Mouse (Mus musculus) midbrain, embryonic 16.5 days (tissue): ENCODE measurements around the gene Mgst2. TPM values are rescaled to one million over a fixed set of nuclear protein-coding genes. Genes with fewer than 3 reads are reported as not detected.

Experiments used
- ATAC-seq: fragments of 200-750 bp; cut with Nextera tagmentation; 2 replicates; pipeline ENCODE4 v1.8.0; 2017; ENCODE audit warnings: moderate TSS enrichment
- H3K27ac ChIP-seq: fragments of 300-500 bp; sonication (generic); 2 replicates; pipeline ENCODE4 v1.5.1; 2014; ENCODE audit warnings: mild to moderate bottlenecking, low read length, mixed read lengths
- H3K27me3 ChIP-seq: fragments of 300-500 bp; sonication (generic); 2 replicates; pipeline ENCODE4 v1.6.1; 2014; ENCODE audit warnings: low read depth, low read length, mixed read lengths; ENCODE audit not compliant: control insufficient read depth, insufficient read depth
- H3K36me3 ChIP-seq: fragments of 300-500 bp; sonication (generic); 2 replicates; pipeline ENCODE4 v1.6.1; 2014; ENCODE audit warnings: mild to moderate bottlenecking, low read length, moderate library complexity, mixed read lengths; ENCODE audit not compliant: control insufficient read depth, insufficient read depth
- H3K4me1 ChIP-seq: fragments of 300-500 bp; sonication (generic); 2 replicates; pipeline ENCODE4 v1.6.1; 2014; ENCODE audit warnings: mild to moderate bottlenecking, low read length, mixed read lengths; ENCODE audit not compliant: control insufficient read depth, insufficient read depth
- H3K4me2 ChIP-seq: fragments of 300-500 bp; sonication (generic); 2 replicates; pipeline ENCODE4 v1.6.1; 2014; ENCODE audit warnings: mild to moderate bottlenecking, low read length, mixed read lengths
- H3K4me3 ChIP-seq: fragments of 300-500 bp; sonication (generic); 2 replicates; pipeline ENCODE4 v1.5.1; 2014; ENCODE audit warnings: low read depth, mild to moderate bottlenecking, low read length, moderate library complexity, mixed read lengths
- H3K9ac ChIP-seq: fragments of 300-500 bp; sonication (generic); 2 replicates; pipeline ENCODE4 v1.6.1; 2014; ENCODE audit warnings: low read depth, low read length, mixed read lengths
- H3K9me3 ChIP-seq: fragments of 300-500 bp; sonication (generic); replicated peaks from 2 replicates; pipeline ENCODE4 v1.6.1; 2014; ENCODE audit warnings: mild to moderate bottlenecking, low read length, mixed read lengths; ENCODE audit not compliant: control insufficient read depth, poor library complexity, severe bottlenecking
- WGBS: fragments of 180-500 bp; shearing (Covaris S2); extraction: QIAGEN DNeasy Blood & Tissue Kit; methylation state at CpG from one replicate; pipeline ENCODE4 v1.1.7; 2014; 5-methylcytosine and 5-hydroxymethylcytosine counted together
- polyA plus RNA-seq: library from polyadenylated mRNA; unstranded; fragments of >200 nt; fragmentation: Nextera tagmentation; extraction: Ambion mirVana; gene quantifications from 2 replicates; pipeline ENCODE4 v1.2.1, GENCODE M21; 2015

Gene Mgst2
- polyA plus RNA-seq, 1 experiment from 2014 or later, result 0.94 TPM

GRCm38 (mm10) chr3:51634451-51634850 lies 25.7 kb upstream of the Mgst2 start:
- Histone ChIP-seq H3K4me1 (peaks cover 3% of the 10 kb centered on the region; the same call in 1 of the 2 replicates), H3K36me3 (no peaks in the 10 kb centered on the region), H3K4me3 (no peak overlapping the region), H3K27ac (no peak overlapping the region), H3K4me2 (no peak overlapping the region), H3K9me3 (0 out of 2 replicates have a peak, but pooled peaks cover 2% of the 10 kb centered on the region), H3K9ac (no peak overlapping the region), H3K27me3 (no peaks in the 10 kb centered on the region)
- 64% methylated on average over 1 of the region's 1 CpGs for WGBS
- ATAC-seq, result no peak

- Histone ChIP-seq H3K9ac (no peak overlapping the region), H3K27ac (no peak overlapping the region), H3K4me3 (no peak overlapping the region), H3K27me3 (no peaks in the 10 kb centered on the region), H3K4me2 (no peak overlapping the region), H3K4me1 (peaks cover 3% of the 10 kb centered on the region; the same call in 1 of the 2 replicates), H3K9me3 (0 out of 2 replicates have a peak, but pooled peaks cover 2% of the 10 kb centered on the region), H3K36me3 (no peaks in the 10 kb centered on the region)
- 89% methylated on average over 2 of the region's 2 CpGs for WGBS
- no peak for ATAC-seq
Measured at GRCm38 (mm10) chr3:51635960-51636359, 24.2 kb upstream of the Mgst2 start.

DNA sequence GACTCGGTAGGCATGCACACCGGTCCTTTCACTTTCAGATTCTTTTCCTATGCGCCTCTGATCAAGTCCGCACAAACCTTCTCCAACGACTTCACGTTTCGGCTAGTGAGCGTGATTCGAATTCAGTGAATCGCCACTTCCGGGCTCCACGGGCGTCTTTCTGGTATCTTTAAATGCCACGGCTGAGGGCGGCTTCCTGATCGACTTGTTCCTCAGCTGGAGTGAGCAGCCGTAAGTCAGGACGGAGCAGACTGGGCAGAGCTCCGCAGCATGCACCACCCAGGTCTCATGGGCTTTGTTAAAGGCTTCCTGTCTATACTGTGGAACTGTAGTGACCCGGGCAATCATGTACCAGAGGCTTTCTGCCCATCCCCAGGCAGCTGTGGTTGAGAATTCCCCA lies 23.5 kb upstream of the Mgst2 start:
- Histone ChIP-seq H3K9me3 (no peaks in the 10 kb centered on the region), H3K36me3 (no peaks in the 10 kb centered on the region), H3K27ac (no peak overlapping the region), H3K27me3 (no peaks in the 10 kb centered on the region), H3K4me2 (no peak overlapping the region), H3K4me3 (no peak overlapping the region), H3K4me1 (peaks cover 3% of the 10 kb centered on the region; the same call in 1 of the 2 replicates), H3K9ac (no peak overlapping the region)
- 91% methylated on average over 20 of the region's 20 CpGs for WGBS
- no peak for ATAC-seq

DNA sequence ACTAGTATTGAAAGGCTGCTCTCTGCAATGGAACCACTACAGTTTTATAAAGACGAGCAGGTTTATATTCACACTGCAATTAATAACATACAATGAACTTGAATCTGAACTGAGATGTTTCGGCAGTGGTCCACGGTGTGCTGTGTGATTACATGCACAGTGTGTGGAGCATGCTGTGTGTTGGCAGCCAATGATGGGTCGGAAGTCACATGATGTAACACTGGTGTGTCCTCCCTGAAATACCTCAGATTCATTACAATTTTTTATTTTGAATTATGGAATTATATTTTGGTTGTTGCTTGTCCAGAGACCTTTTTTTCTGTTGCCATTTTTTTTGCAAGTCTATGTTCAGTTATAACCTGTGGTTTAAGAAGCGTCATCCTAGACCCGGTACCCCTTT lies 22.8 kb upstream of the Mgst2 start:
- H3K27me3 ChIP-seq, result no peaks in the 10 kb centered on the region
- no peaks in the 10 kb centered on the region for H3K9me3 ChIP-seq
- H3K4me2 ChIP-seq, result no peak overlapping the region
- no peak overlapping the region for H3K4me3 ChIP-seq
- H3K4me1 ChIP-seq, result peaks cover 3% of the 10 kb centered on the region; the same call in 1 of the 2 replicates
- H3K9ac ChIP-seq, result no peak overlapping the region
- WGBS, result 88% methylated on average over 6 of the region's 6 CpGs
- H3K27ac ChIP-seq, result no peak overlapping the region
- no peak for ATAC-seq
- H3K36me3 ChIP-seq, result no peaks in the 10 kb centered on the region

GRCm38 (mm10) chr3:51638260-51638659 lies 21.9 kb upstream of the Mgst2 start:
- Histone ChIP-seq H3K36me3 (no peaks in the 10 kb centered on the region), H3K4me2 (no peak overlapping the region), H3K4me3 (no peak overlapping the region), H3K4me1 (peaks cover 3% of the 10 kb centered on the region; the same call in 1 of the 2 replicates), H3K27ac (no peak overlapping the region), H3K27me3 (no peaks in the 10 kb centered on the region), H3K9me3 (no peaks in the 10 kb centered on the region), H3K9ac (no peak overlapping the region)
- 95% methylated on average over 6 of the region's 6 CpGs for WGBS
- ATAC-seq, result no peak

- no peaks in the 10 kb centered on the region; the same call in 1 of the 2 replicates for H3K27me3 ChIP-seq
- H3K36me3 ChIP-seq, result no peaks in the 10 kb centered on the region
- 91% methylated on average over 6 of the region's 6 CpGs for WGBS
- no peak overlapping the region for H3K4me2 ChIP-seq
- H3K9ac ChIP-seq, result no peak overlapping the region
- peaks cover 3% of the 10 kb centered on the region; the same call in 1 of the 2 replicates for H3K4me1 ChIP-seq
- no peaks in the 10 kb centered on the region for H3K9me3 ChIP-seq
- no peak overlapping the region for H3K4me3 ChIP-seq
- no peak for ATAC-seq
- no peak overlapping the region for H3K27ac ChIP-seq
Measured at GRCm38 (mm10) chr3:51645484-51645883, 14.7 kb upstream of the Mgst2 start.

GRCm38 (mm10) chr3:51646301-51646700 lies 13.9 kb upstream of the Mgst2 start:
- WGBS, result 70% methylated on average over 10 of the region's 10 CpGs
- H3K4me3 ChIP-seq, result no peak overlapping the region

GRCm38 (mm10) chr3:51647356-51647755 lies 12.8 kb upstream of the Mgst2 start:
- Histone ChIP-seq H3K9me3 (no peaks in the 10 kb centered on the region), H3K27ac (no peak overlapping the region), H3K9ac (no peak overlapping the region), H3K4me1 (peaks cover 6% of the 10 kb centered on the region), H3K4me2 (no peak overlapping the region), H3K27me3 (no peaks in the 10 kb centered on the region; the same call in 1 of the 2 replicates), H3K36me3 (no peaks in the 10 kb centered on the region), H3K4me3 (no peak overlapping the region)
- no peak for ATAC-seq
- WGBS, result 87% methylated on average over 4 of the region's 4 CpGs

More at GRCm38 (mm10) chr3:51646301-51646700, 13.9 kb upstream of the Mgst2 start:
- ATAC-seq, result no peak
- H3K4me1 ChIP-seq, result peaks cover 3% of the 10 kb centered on the region; the same call in 1 of the 2 replicates
- H3K9me3 ChIP-seq, result no peaks in the 10 kb centered on the region
- no peak overlapping the region for H3K27ac ChIP-seq
- no peak overlapping the region for H3K4me2 ChIP-seq
- no peak overlapping the region for H3K9ac ChIP-seq
- H3K27me3 ChIP-seq, result no peaks in the 10 kb centered on the region; the same call in 1 of the 2 replicates
- no peaks in the 10 kb centered on the region for H3K36me3 ChIP-seq

DNA sequence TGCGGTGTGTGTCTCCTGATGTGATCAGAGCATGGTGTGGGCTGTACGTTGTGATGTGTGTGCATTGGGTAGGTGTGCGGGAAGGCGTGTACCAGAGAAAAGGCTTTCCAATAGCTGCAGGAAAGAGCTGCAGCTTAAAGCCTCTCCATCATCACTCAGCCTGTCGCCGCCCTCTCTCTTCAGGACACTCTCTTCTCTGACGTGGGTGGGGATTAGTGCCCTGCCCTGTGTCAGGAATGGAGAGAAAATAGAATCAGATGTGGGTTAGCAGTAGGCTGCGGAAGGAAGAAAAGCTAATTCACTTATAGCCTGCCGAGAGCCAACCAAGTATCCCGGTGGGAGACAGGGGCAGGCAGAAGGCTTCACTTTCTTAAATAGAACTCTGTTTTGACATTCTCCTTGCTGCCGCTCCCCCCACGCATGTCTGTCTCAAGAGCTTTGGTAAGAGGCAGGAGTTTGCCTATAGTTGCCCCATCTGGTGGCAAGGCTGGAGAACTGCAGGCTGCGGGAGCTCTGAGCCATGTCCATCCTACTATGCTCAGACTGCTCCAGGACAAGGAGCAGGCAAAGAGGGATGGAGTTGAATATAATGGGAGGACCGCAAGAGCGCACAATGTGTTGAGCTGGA lies 12.0 kb upstream of the Mgst2 start:
- WGBS, result 40% methylated on average over 15 of the region's 15 CpGs
- H3K4me3 ChIP-seq, result no peak overlapping the region
- peak; percentile 59 for ATAC-seq
- H3K27me3 ChIP-seq, result no peaks in the 10 kb centered on the region; the same call in 1 of the 2 replicates
- no peak overlapping the region for H3K27ac ChIP-seq
- H3K36me3 ChIP-seq, result no peaks in the 10 kb centered on the region
- H3K4me1 ChIP-seq, result peaks cover 14% of the 10 kb centered on the region
- H3K4me2 ChIP-seq, result peak overlapping the region; percentile 42
- no peaks in the 10 kb centered on the region for H3K9me3 ChIP-seq
- no peak overlapping the region for H3K9ac ChIP-seq
